Mouse (Mus musculus) heart, adult 2 months (tissue): ENCODE measurements around the gene Gprc5b. TPM values are rescaled to one million over a fixed set of nuclear protein-coding genes. Genes with fewer than 3 reads are reported as not detected.

Experiments
- DNase-seq, 2 experiments: peaks; one replicate each; pipeline ENCODE4 v3.0.0; 2021
- H3K27ac ChIP-seq: fragments of 200-600 bp; 2 replicates; pipeline ENCODE4 v1.8.1; 2022
- H3K27me3 ChIP-seq: fragments of 200-500 bp; 2 replicates; pipeline ENCODE4 v1.6.1; 2012; ENCODE audit warnings: mild to moderate bottlenecking, low read length, inconsistent platforms, mixed read lengths; ENCODE audit not compliant: control insufficient read depth, insufficient read depth
- H3K36me3 ChIP-seq: fragments of 200-500 bp; 2 replicates; pipeline ENCODE4 v1.6.1; 2012; ENCODE audit warnings: low read length, inconsistent platforms; ENCODE audit not compliant: control insufficient read depth, insufficient read depth
- H3K4me1 ChIP-seq: fragments of 200-500 bp; 2 replicates; pipeline ENCODE4 v1.6.1; 2011; ENCODE audit warnings: low read length; ENCODE audit not compliant: control insufficient read depth, insufficient read depth
- H3K4me3 ChIP-seq: fragments of 200-600 bp; 2 replicates; pipeline ENCODE4 v1.8.1; 2022
- H3K79me2 ChIP-seq: fragments of 200-500 bp; replicated peaks from 2 replicates; pipeline ENCODE4 v1.6.1; 2012; ENCODE audit warnings: mild to moderate bottlenecking, inconsistent platforms, low read length, moderate library complexity, mixed read lengths; ENCODE audit not compliant: control insufficient read depth, insufficient read depth
- H3K9ac ChIP-seq: fragments of 200-500 bp; 2 replicates; pipeline ENCODE4 v1.6.1; 2012; ENCODE audit warnings: low read depth, mild to moderate bottlenecking, control low read depth, inconsistent platforms, low read length, mixed read lengths
- CTCF ChIP-seq: fragments of 200-600 bp; IDR thresholded peaks from 2 replicates; pipeline ENCODE4 v1.8.1; 2022; ENCODE audit warnings: antibody characterized with exemption, mild to moderate bottlenecking, moderate library complexity
- EP300 ChIP-seq: fragments of 200-500 bp; IDR thresholded peaks from 2 replicates; pipeline ENCODE4 v1.6.1; 2011; ENCODE audit warnings: low read depth, low read length, control low read depth; ENCODE audit not compliant: insufficient read depth
- POLR2A ChIP-seq: fragments of 200-500 bp; IDR thresholded peaks from 2 replicates; pipeline ENCODE4 v1.6.1; 2011; ENCODE audit warnings: mild to moderate bottlenecking, low read depth, low read length, control low read depth; ENCODE audit not compliant: insufficient read depth
- WGBS: fragments of 180-500 bp; shearing (Covaris S2); methylation state at CpG from one replicate; pipeline ENCODE4 v1.1.7; 2018; 5-methylcytosine and 5-hydroxymethylcytosine counted together
- intact Hi-C: fragments of 180-260 bp; cut with DNase I; formaldehyde crosslinking; loops from one replicate; pipeline ENCODE4 v1.15.1; 2025
- polyA plus RNA-seq: library from polyadenylated mRNA; depleted of rRNA; stranded (reverse); fragments of >200 nt; gene quantifications from 2 replicates; pipeline ENCODE4 v1.2.3, GENCODE M21; 2012
- total RNA-seq, 2 experiments: library from RNA; stranded (reverse); gene quantifications; 2 replicates each; pipeline ENCODE4 v1.2.3; 2021

Gprc5b gene
- total and polyA plus RNA-seq, 3 experiments: 11.3 to 24.0 (median 11.6) TPM

GRCm38 (mm10) chr7:118929601-118930311 lies 65.3 kb downstream of the Gprc5b start:
- DNase-seq: peak; percentile 59 to 74
- peak overlapping the region; percentile 69 for H3K27ac ChIP-seq
- WGBS: 8% methylated on average over 16 of the region's 16 CpGs
- H3K79me2 ChIP-seq: no peaks in the 10 kb centered on the region
- H3K27me3 ChIP-seq: no peaks in the 10 kb centered on the region
- H3K4me1 ChIP-seq: peaks cover 8% of the 10 kb centered on the region
- H3K36me3 ChIP-seq: no peaks in the 10 kb centered on the region
- no peak overlapping the region for H3K9ac ChIP-seq
- TF ChIP-seq POLR2A (peak; percentile 53; the same call in 1 of the 2 replicates), EP300 (peak; percentile 67), CTCF (no peak)
- H3K4me3 ChIP-seq: no peak overlapping the region
- intact Hi-C loops: loop anchor here (5.0 kb wide), 1 partner anchor 42 kb away; no protein-coding TSS in a partner anchor

- Histone ChIP-seq H3K4me1 (peaks cover 6% of the 10 kb centered on the region), H3K9ac (no peak overlapping the region), H3K27ac (peak overlapping the region; percentile 69), H3K79me2 (no peaks in the 10 kb centered on the region), H3K4me3 (no peak overlapping the region), H3K27me3 (no peaks in the 10 kb centered on the region), H3K36me3 (no peaks in the 10 kb centered on the region)
- WGBS: 80% methylated on average over 8 of the region's 8 CpGs
- intact Hi-C loops: loop anchor here (5.0 kb wide), 1 partner anchor 42 kb away; no protein-coding TSS in a partner anchor
- no peak for TF ChIP-seq EP300
- no peak for TF ChIP-seq POLR2A
- no peak for TF ChIP-seq CTCF
- DNase-seq: no peak
These were observed 66.1 kb downstream of the Gprc5b start for GRCm38 (mm10) chr7:118928916-118929315.

DNA sequence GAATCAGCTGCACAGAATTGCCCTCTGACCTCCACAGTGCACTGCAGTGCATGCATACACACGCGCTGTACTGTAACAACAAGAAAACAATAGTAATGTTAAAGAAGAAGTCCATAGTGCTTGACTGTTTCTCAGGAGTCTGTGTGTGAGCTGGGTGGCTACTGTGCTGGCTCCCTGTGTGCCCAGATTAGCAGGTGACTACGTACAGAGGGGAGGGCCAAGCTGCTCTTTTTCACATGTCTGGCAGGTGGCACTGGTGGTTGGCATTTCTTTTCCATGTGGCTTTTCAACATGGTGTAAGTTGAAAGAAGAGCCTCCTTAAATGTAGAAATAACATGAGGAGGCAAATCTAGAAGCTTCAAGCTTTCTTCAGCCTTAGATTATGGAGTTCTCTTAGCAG lies 66.7 kb downstream of the Gprc5b start:
- 96% methylated on average over 3 of the region's 3 CpGs for WGBS
- Histone ChIP-seq H3K27me3 (no peaks in the 10 kb centered on the region), H3K27ac (no peak overlapping the region), H3K4me1 (peaks cover 6% of the 10 kb centered on the region), H3K36me3 (no peaks in the 10 kb centered on the region), H3K79me2 (no peaks in the 10 kb centered on the region), H3K9ac (no peak overlapping the region), H3K4me3 (no peak overlapping the region)
- DNase-seq: no peak
- intact Hi-C loops: loop anchor here (5.0 kb wide), 1 partner anchor 41 kb away; no protein-coding TSS in a partner anchor
- no peak for TF ChIP-seq EP300
- peak; percentile 31 for TF ChIP-seq CTCF

DNA sequence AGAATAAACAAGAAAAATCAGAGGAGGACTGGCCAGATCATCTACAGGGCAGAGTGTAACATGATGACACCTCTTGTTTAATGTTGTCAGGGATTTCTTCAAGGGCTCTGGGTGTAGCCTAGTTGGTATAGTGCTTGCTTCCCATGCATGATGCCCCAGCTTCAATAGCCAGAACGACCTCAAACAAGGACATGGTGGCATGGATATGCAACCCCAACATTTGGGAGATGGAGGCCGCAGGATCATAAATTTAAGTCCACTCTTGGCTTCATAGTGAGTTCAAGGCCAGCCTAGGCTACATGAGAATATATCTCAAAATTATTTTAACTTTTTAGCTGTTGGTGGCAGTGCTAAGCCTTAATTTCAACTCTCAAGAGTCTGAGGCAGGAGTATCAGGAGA lies 67.7 kb downstream of the Gprc5b start:
- Histone ChIP-seq H3K9ac (no peak overlapping the region), H3K27me3 (no peaks in the 10 kb centered on the region), H3K36me3 (no peaks in the 10 kb centered on the region), H3K4me1 (peaks cover 6% of the 10 kb centered on the region), H3K79me2 (no peaks in the 10 kb centered on the region), H3K4me3 (no peak overlapping the region), H3K27ac (no peak overlapping the region)
- no peak for DNase-seq
- intact Hi-C loops: loop anchor here (5.0 kb wide), 1 partner anchor 40 kb away; no protein-coding TSS in a partner anchor
- TF ChIP-seq CTCF: no peak
- no peak for TF ChIP-seq EP300
- no peak for TF ChIP-seq POLR2A
- WGBS: 97% methylated on average over 2 of the region's 2 CpGs

DNA sequence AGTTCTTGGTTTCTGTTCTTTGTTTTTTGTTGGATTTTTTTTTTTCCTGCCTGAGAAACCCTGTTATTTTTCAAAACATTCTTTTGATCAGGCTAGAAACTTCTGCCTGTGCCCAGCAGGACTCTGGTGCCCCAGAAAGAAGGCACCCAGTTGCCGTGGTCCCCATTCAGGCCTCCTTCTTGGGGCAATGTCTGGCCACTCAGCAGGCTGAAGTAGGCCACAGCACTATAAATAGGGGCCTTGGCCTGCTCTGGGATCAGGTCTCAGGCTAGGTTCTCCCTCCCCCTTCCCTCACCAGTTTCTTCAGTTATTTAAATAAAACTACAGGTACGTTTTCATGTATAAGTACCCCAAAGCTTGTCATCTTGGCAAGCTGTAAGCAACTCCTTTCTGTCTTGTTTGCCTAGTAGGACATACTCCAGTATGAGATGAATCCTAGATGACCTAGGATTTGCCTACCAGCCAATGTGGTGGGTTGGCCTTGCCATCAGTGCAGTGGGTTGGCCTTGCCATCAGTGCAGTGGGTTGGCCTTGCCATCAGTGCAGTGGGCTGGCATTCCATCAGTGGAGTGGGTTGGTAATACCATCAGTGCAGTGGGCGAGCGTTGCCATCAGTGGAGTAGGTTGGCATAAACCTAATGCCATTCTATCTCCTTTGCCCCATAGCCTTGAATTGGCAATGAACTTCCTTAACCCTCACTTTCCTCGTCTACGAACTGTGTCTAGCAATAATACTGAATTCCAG lies 68.3 kb downstream of the Gprc5b start:
- H3K27me3 ChIP-seq: no peaks in the 10 kb centered on the region
- no peak overlapping the region for H3K4me3 ChIP-seq
- DNase-seq: no peak
- intact Hi-C loops: loop anchor here (5.0 kb wide), 1 partner anchor 39 kb away; no protein-coding TSS in a partner anchor
- no peak for TF ChIP-seq EP300
- no peak for TF ChIP-seq POLR2A
- TF ChIP-seq CTCF: no peak
- no peak overlapping the region for H3K9ac ChIP-seq
- peaks cover 6% of the 10 kb centered on the region for H3K4me1 ChIP-seq
- H3K27ac ChIP-seq: no peak overlapping the region
- no peaks in the 10 kb centered on the region for H3K79me2 ChIP-seq
- no peaks in the 10 kb centered on the region for H3K36me3 ChIP-seq
- 87% methylated on average over 6 of the region's 6 CpGs for WGBS

DNA sequence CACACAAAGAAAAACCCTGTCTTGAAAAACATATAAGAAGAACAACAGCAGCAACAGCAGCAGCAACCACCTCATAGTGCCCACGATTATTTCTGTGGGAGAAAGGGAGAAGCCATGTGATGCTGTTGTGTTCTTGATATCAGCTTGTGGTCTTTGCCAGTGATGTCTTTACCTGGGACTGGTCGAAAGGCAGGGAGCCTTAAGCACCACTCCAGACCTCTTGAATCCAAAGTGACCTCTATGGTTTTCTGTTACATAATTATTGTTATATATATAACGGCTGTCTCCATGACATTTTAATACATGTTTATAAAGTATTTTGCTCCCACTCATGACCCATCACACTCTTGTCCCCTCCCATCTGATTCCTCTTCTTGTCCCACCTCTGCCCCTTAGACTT lies 69.5 kb downstream of the Gprc5b start:
- intact Hi-C loops: loop anchor here (2.0 to 5.0 kb wide), 2 partner anchors 38 to 69 kb away; partner anchors contain the start of gene Gprc5b
- H3K9ac ChIP-seq: no peak overlapping the region
- no peaks in the 10 kb centered on the region for H3K27me3 ChIP-seq
- H3K27ac ChIP-seq: no peak overlapping the region
- no peak for TF ChIP-seq CTCF
- no peak for TF ChIP-seq POLR2A
- no peak for TF ChIP-seq EP300
- WGBS: 75% methylated on average over 3 of the region's 3 CpGs
- no peak overlapping the region for H3K4me3 ChIP-seq
- DNase-seq: no peak
- no peaks in the 10 kb centered on the region for H3K36me3 ChIP-seq
- no peaks in the 10 kb centered on the region for H3K79me2 ChIP-seq
- H3K4me1 ChIP-seq: peaks cover 6% of the 10 kb centered on the region
